Mouse (Mus musculus) neural tube, embryonic 11.5 days (tissue): ENCODE data around the gene Pik3r2. TPM values are rescaled to one million over a fixed set of nuclear protein-coding genes. Genes with fewer than 3 reads are reported as not detected.

Experiments
- ATAC-seq: fragments of 200-750 bp; cut with Nextera tagmentation; 2 replicates; pipeline ENCODE4 v1.8.0; 2017; ENCODE audit warnings: moderate number of reproducible peaks, mild to moderate bottlenecking, moderate TSS enrichment, moderate library complexity; ENCODE audit not compliant: insufficient read depth, low FRiP score, low TSS enrichment
- DNase-seq: peaks from one replicate; pipeline ENCODE4 v3.0.0-alpha.2; 2015; ENCODE audit warnings: low spot score
- H3K27ac ChIP-seq: fragments of 300-500 bp; sonication (generic); 2 replicates; pipeline ENCODE4 v1.5.1; 2014; ENCODE audit warnings: low read depth, mild to moderate bottlenecking, low read length
- H3K27me3 ChIP-seq: fragments of 300-500 bp; sonication (generic); 2 replicates; pipeline ENCODE4 v1.6.1; 2014; ENCODE audit warnings: mild to moderate bottlenecking, low read length, mixed read lengths; ENCODE audit not compliant: control insufficient read depth, insufficient read depth
- H3K36me3 ChIP-seq: fragments of 300-500 bp; sonication (generic); 2 replicates; pipeline ENCODE4 v1.6.1; 2014; ENCODE audit warnings: mild to moderate bottlenecking, low read length, moderate library complexity, mixed read lengths; ENCODE audit not compliant: control insufficient read depth, insufficient read depth
- H3K4me1 ChIP-seq: fragments of 300-500 bp; sonication (generic); 2 replicates; pipeline ENCODE4 v1.6.1; 2014; ENCODE audit warnings: low read length, mixed read lengths; ENCODE audit not compliant: control insufficient read depth, insufficient read depth
- H3K4me2 ChIP-seq: fragments of 300-500 bp; sonication (generic); 2 replicates; pipeline ENCODE4 v1.6.1; 2014; ENCODE audit warnings: low read depth, mild to moderate bottlenecking, moderate library complexity
- H3K4me3 ChIP-seq: fragments of 300-500 bp; sonication (generic); 2 replicates; pipeline ENCODE4 v1.5.1; 2014; ENCODE audit warnings: low read depth, low read length
- H3K9ac ChIP-seq: fragments of 300-500 bp; sonication (generic); 2 replicates; pipeline ENCODE4 v1.6.1; 2014; ENCODE audit warnings: mild to moderate bottlenecking, low read length
- H3K9me3 ChIP-seq: fragments of 300-500 bp; sonication (generic); 2 replicates; pipeline ENCODE4 v1.6.1; 2016; ENCODE audit warnings: low read length; ENCODE audit not compliant: control insufficient read depth
- WGBS: fragments of 180-500 bp; shearing (Covaris S2); extraction: QIAGEN DNeasy Blood & Tissue Kit; methylation state at CpG from one replicate; pipeline ENCODE4 v1.1.7; 2014; 5-methylcytosine and 5-hydroxymethylcytosine counted together
- polyA plus RNA-seq: library from polyadenylated mRNA; unstranded; fragments of >200 nt; fragmentation: Nextera tagmentation; extraction: Ambion mirVana; gene quantifications from 2 replicates; pipeline ENCODE4 v1.2.1, GENCODE M21; 2014

Gene Pik3r2
- polyA plus RNA-seq, 1 experiment from 2014 or later, result 54.7 TPM

DNA sequence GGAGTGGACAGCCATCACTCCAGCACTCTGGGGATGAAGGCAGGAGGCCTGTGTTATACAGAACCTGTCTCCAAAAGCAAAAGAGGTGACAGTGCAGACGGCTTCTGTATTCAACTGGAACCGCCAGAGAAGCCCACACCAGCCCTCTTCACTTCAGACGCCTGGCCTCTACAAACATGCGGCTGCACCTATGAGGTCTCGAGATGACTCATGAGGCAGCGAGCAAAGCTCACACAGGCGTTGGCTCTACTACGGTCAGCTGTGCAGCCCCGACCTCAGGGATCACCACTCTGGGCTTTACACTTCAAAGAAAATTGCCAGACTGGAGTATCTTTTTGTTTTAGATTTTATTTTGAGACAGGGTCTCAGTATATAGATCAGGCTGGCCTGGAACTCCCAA is 3.6 kb downstream of the Pik3r2 start:
- peaks cover 9% of the 10 kb centered on the region; the same call in 1 of the 2 replicates for H3K4me1 ChIP-seq
- H3K9me3 ChIP-seq, result no peaks in the 10 kb centered on the region
- H3K27ac ChIP-seq, result no peak overlapping the region
- ATAC-seq, result no peak
- H3K27me3 ChIP-seq, result no peaks in the 10 kb centered on the region
- H3K9ac ChIP-seq, result no peak overlapping the region
- no peak for DNase-seq
- peaks cover 17% of the 10 kb centered on the region for H3K36me3 ChIP-seq
- 89% methylated on average over 9 of the region's 9 CpGs for WGBS
- no peak overlapping the region for H3K4me3 ChIP-seq
- H3K4me2 ChIP-seq, result no peak overlapping the region

- 0 out of 2 replicates have a peak, but pooled peaks cover 5% of the 10 kb centered on the region for H3K4me1 ChIP-seq
- peaks cover 17% of the 10 kb centered on the region for H3K36me3 ChIP-seq
- H3K4me3 ChIP-seq, result no peak overlapping the region
- no peaks in the 10 kb centered on the region for H3K9me3 ChIP-seq
- H3K27ac ChIP-seq, result no peak overlapping the region
- H3K9ac ChIP-seq, result no peak overlapping the region
- WGBS, result 95% methylated on average over 13 of the region's 13 CpGs
- DNase-seq (no peak), ATAC-seq (no peak)
- no peaks in the 10 kb centered on the region for H3K27me3 ChIP-seq
- H3K4me2 ChIP-seq, result no peak overlapping the region
These were observed 4.4 kb downstream of the Pik3r2 start for GRCm38 (mm10) chr8:70772075-70772474.

DNA sequence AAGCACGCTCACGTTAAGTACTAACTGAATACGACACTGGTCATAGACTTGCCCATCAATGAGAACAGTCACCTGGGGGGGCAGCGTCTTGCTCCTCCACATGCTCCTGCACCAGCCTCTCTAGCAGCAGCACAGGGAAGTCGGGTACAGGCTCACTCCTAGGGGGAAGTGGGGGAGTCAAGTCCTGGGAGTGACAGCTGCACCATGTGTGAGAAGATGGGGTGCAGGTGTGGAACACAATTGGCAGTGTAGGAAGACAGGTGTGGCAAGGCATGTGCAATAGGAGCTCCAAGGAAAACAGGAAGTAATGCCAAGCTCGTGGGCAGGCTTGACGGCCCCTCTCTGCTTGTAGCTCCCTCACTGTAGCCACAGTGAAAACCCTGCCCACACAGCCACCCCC is 5.3 kb downstream of the Pik3r2 start:
- peaks cover 13% of the 10 kb centered on the region for H3K4me1 ChIP-seq
- H3K36me3 ChIP-seq, result peaks cover 17% of the 10 kb centered on the region
- H3K9me3 ChIP-seq, result no peaks in the 10 kb centered on the region
- H3K9ac ChIP-seq, result no peak overlapping the region
- H3K27ac ChIP-seq, result no peak overlapping the region
- no peak overlapping the region for H3K4me3 ChIP-seq
- no peaks in the 10 kb centered on the region for H3K27me3 ChIP-seq
- ATAC-seq, result no peak
- no peak for DNase-seq
- no peak overlapping the region for H3K4me2 ChIP-seq
- 94% methylated on average over 7 of the region's 7 CpGs for WGBS

DNA sequence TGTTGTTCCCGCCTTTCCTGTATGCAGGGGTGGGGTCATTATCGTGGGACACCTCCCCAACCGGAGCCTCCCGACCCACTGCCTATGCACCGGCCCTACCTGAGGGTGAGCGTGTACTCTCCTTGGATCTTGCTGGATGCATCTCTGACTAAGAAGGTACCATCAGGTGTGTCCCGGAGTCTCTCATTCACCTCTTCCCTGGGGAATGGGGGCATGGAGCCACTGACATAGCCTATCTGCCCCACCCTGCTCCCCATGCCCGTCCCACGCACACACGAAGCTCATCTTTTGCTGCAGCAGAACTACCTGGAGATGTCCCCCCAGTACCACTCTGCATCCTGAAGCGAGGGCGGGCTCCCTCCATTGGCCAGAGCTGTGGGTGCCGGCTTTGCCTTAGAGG is 5.8 kb downstream of the Pik3r2 start:
- peaks cover 17% of the 10 kb centered on the region for H3K36me3 ChIP-seq

DNA sequence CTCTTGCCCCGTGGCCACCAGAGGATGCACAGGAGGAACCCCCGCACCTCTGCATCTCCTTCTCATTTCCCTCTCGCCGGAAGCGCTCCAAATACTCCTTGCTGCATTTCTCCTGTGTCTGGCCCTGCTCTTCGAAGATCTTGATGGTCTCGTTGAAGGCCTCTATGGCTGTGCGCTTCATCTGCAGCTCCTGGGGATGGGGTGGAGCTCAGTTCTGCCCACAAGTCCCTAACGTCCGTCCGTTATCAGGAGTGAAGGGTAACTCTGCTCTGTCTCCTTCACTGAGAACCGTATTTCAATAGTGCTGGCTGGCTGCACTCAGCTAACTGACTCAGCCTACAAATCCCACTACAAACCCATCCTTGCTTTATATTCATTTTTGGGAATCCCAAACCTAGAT is 6.7 kb downstream of the Pik3r2 start:
- Histone ChIP-seq H3K9me3 (no peaks in the 10 kb centered on the region), H3K4me3 (no peak overlapping the region), H3K36me3 (peaks cover 17% of the 10 kb centered on the region), H3K27me3 (no peaks in the 10 kb centered on the region), H3K27ac (no peak overlapping the region), H3K9ac (no peak overlapping the region), H3K4me1 (peaks cover 16% of the 10 kb centered on the region), H3K4me2 (no peak overlapping the region)
- DNase-seq (no peak), ATAC-seq (no peak)
- 77% methylated on average over 12 of the region's 12 CpGs for WGBS

More for the DNA sequence above, 5.8 kb downstream of the Pik3r2 start:
- H3K9me3 ChIP-seq, result no peaks in the 10 kb centered on the region
- 93% methylated on average over 13 of the region's 13 CpGs for WGBS
- no peak overlapping the region for H3K4me3 ChIP-seq
- no peak overlapping the region for H3K9ac ChIP-seq
- H3K27me3 ChIP-seq, result no peaks in the 10 kb centered on the region
- H3K27ac ChIP-seq, result no peak overlapping the region
- DNase-seq (no peak), ATAC-seq (no peak)
- peaks cover 17% of the 10 kb centered on the region for H3K4me1 ChIP-seq
- no peak overlapping the region for H3K4me2 ChIP-seq

- H3K36me3 ChIP-seq, result peaks cover 17% of the 10 kb centered on the region
- H3K27me3 ChIP-seq, result no peaks in the 10 kb centered on the region
- WGBS, result 8% methylated on average over 26 of the region's 26 CpGs
- peaks cover 16% of the 10 kb centered on the region for H3K4me1 ChIP-seq
- H3K4me2 ChIP-seq, result no peak overlapping the region
- no peak overlapping the region for H3K27ac ChIP-seq
- DNase-seq (peak; percentile 95), ATAC-seq (peak; percentile 54; the same call in 1 of the 2 replicates)
- H3K9ac ChIP-seq, result no peak overlapping the region
- H3K4me3 ChIP-seq, result no peak overlapping the region
- H3K9me3 ChIP-seq, result no peaks in the 10 kb centered on the region
These were observed 7.2 kb downstream of the Pik3r2 start for GRCm38 (mm10) chr8:70769359-70769758.

- Histone ChIP-seq H3K9me3 (no peaks in the 10 kb centered on the region), H3K36me3 (peaks cover 17% of the 10 kb centered on the region), H3K4me3 (no peak overlapping the region), H3K27me3 (no peaks in the 10 kb centered on the region), H3K4me2 (no peak overlapping the region), H3K9ac (no peak overlapping the region), H3K4me1 (peaks cover 16% of the 10 kb centered on the region), H3K27ac (no peak overlapping the region)
- ATAC-seq (no peak), DNase-seq (no peak)
- 91% methylated on average over 16 of the region's 16 CpGs for WGBS
These were observed 7.6 kb downstream of the Pik3r2 start for GRCm38 (mm10) chr8:70768956-70769355.

GRCm38 (mm10) chr8:70768231-70768776 is 8.2 kb downstream of the Pik3r2 start:
- no peak for ATAC-seq
- no peaks in the 10 kb centered on the region for H3K27me3 ChIP-seq
- no peak overlapping the region for H3K4me2 ChIP-seq
- H3K27ac ChIP-seq, result no peak overlapping the region
- H3K9ac ChIP-seq, result no peak overlapping the region
- no peaks in the 10 kb centered on the region for H3K9me3 ChIP-seq
- peaks cover 16% of the 10 kb centered on the region for H3K4me1 ChIP-seq
- WGBS, result 95% methylated on average over 31 of the region's 32 CpGs
- no peak overlapping the region for H3K4me3 ChIP-seq
- H3K36me3 ChIP-seq, result peaks cover 15% of the 10 kb centered on the region
- DNase-seq, result no peak

DNA sequence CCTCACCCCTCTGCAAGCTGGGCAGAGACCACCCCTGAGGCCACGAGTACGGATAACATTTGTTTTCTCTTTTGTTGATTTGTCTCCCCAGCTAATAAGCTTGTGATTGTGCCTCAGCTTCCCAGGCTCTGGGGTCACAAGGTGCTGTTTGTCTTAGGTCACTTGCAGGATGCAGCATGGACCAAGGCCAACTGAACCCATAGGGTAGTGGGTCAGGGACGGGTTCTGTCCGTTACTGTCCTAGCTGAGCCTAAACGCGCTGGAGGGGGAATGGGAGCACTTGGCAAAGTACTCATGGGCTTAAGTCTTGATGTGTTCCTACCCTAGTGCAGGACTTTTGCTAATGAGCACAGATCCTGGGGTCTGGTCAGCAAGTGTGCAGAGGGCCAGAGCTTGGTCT is 9.0 kb downstream of the Pik3r2 start:
- Histone ChIP-seq H3K9me3 (no peaks in the 10 kb centered on the region), H3K27ac (no peak overlapping the region), H3K36me3 (peaks cover 15% of the 10 kb centered on the region), H3K4me3 (no peak overlapping the region), H3K9ac (no peak overlapping the region), H3K27me3 (no peaks in the 10 kb centered on the region), H3K4me1 (peaks cover 16% of the 10 kb centered on the region), H3K4me2 (no peak overlapping the region)
- no peak for ATAC-seq
- WGBS, result 84% methylated on average over 6 of the region's 6 CpGs
- no peak for DNase-seq
